Mouse (Mus musculus) liver, postnatal 0 days (tissue): Measurements from ENCODE around the gene 3110021N24Rik.

Experiments used
- CTCF ChIP-seq: sonication (generic); IDR thresholded peaks from 2 replicates; pipeline ENCODE4 v1.5.1; 2016; ENCODE audit warnings: antibody characterized with exemption, low read depth
- EP300 ChIP-seq: IDR thresholded peaks from 2 replicates; pipeline ENCODE4 v1.6.1; 2016; ENCODE audit warnings: antibody characterized with exemption, low read depth, mild to moderate bottlenecking

- TF ChIP-seq CTCF (no peak), EP300 (no peak)
Observed at GRCm38 (mm10) chr4:108691469-108691868, 28.0 kb upstream of the 3110021N24Rik start.
